Mouse (Mus musculus) thymus, postnatal 10 days (tissue): Measurements from ENCODE around the gene Inha.

Source experiments
- DNase-seq, 2 experiments: peaks; one replicate each; pipeline ENCODE4 v3.0.0; 2021; ENCODE audit warnings: low spot score in 2 of 2

Inha gene

DNA sequence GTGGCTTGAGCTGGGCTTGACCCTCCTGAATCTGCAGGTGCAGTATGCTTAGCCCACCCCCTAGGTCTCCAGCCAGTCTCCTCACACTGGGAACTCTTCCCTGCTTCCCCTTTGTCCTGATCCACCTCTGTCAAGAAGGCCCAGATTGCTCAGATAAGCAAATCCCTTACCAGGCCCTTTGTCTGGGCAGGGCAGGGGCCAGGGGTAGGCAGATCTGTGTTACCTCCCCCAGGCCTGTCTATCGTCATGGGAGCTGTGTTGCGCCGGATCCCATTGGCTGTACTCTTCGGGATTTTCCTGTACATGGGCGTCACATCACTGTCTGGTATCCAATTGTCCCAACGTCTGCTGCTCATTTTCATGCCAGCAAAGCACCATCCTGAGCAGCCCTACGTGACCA, 50.2 kb downstream of the Inha start:
- DNase-seq = no peak

GRCm38 (mm10) chr1:75558388-75559178, 51.7 kb downstream of the Inha start:
- no peak for DNase-seq

- peak; percentile 65 to 79 for DNase-seq
These were observed 52.5 kb downstream of the Inha start for GRCm38 (mm10) chr1:75559212-75559925.
